Mouse (Mus musculus) cerebellum, adult 2 months (tissue): ENCODE measurements around the gene 1700092M07Rik. TPM values are rescaled to one million over a fixed set of nuclear protein-coding genes. Genes with fewer than 3 reads are reported as not detected.
A peak's percentile ranks its signal among the peaks of the same experiment; 100 is the strongest.
"Not testable (repeated sequence)": the region's sequence is repeated elsewhere in the genome, so short reads cannot be mapped to it uniquely, and the experiment has no call there.

Experiments used
- DNase-seq, 2 experiments: peaks; one replicate each; pipeline ENCODE4 v3.0.0; 2021
- H3K27ac ChIP-seq: fragments of 200-500 bp; 2 replicates; pipeline ENCODE4 v1.5.1; 2012; ENCODE audit warnings: low read length, control low read depth, inconsistent platforms; ENCODE audit not compliant: insufficient read depth
- H3K27me3 ChIP-seq: fragments of 200-500 bp; 2 replicates; pipeline ENCODE4 v1.6.1; 2012; ENCODE audit warnings: inconsistent platforms, mild to moderate bottlenecking, low read length, moderate library complexity; ENCODE audit not compliant: control insufficient read depth, insufficient read depth
- H3K4me1 ChIP-seq: fragments of 200-500 bp; 2 replicates; pipeline ENCODE4 v1.6.1; 2011; ENCODE audit warnings: low read length; ENCODE audit not compliant: control insufficient read depth, insufficient read depth
- H3K4me3 ChIP-seq: fragments of 200-500 bp; replicated peaks from 2 replicates; pipeline ENCODE3; 2011; ENCODE audit warnings: mild to moderate bottlenecking, low read depth, low read length, control low read depth; ENCODE audit not compliant: insufficient read depth
- CTCF ChIP-seq: fragments of 200-500 bp; IDR thresholded peaks from 2 replicates; pipeline ENCODE4 v1.5.1; 2011; ENCODE audit warnings: low read depth, mild to moderate bottlenecking, control low read depth, low read length, moderate library complexity, borderline replicate concordance; ENCODE audit not compliant: insufficient read depth
- POLR2A ChIP-seq: fragments of 200-500 bp; IDR thresholded peaks from 2 replicates; pipeline ENCODE4 v1.6.1; 2011; ENCODE audit warnings: low read length, control low read depth, borderline replicate concordance; ENCODE audit not compliant: insufficient read depth
- WGBS: fragments of 180-500 bp; shearing (Covaris S2); methylation state at CpG from one replicate; pipeline ENCODE4 v1.1.7; 2018; 5-methylcytosine and 5-hydroxymethylcytosine counted together
- polyA plus RNA-seq: library from polyadenylated mRNA; depleted of rRNA; stranded (reverse); fragments of >200 nt; gene quantifications from 2 replicates; pipeline ENCODE4 v1.2.3, GENCODE M21; 2012

The 1700092M07Rik gene
- polyA plus RNA-seq, 1 experiment = 0.33 TPM

- Histone ChIP-seq H3K27ac (no peak overlapping the region), H3K27me3 (no peaks in the 10 kb centered on the region), H3K4me3 (no peak overlapping the region), H3K4me1 (peaks cover 5% of the 10 kb centered on the region; the same call in 1 of the 2 replicates)
- WGBS = 32% methylated on average over 3 of the region's 3 CpGs
- no peak for DNase-seq
- TF ChIP-seq POLR2A = no peak
- TF ChIP-seq CTCF = no peak
Observed at GRCm38 (mm10) chr19:8726609-8727390, 13.7 kb upstream of the 1700092M07Rik start.

DNA sequence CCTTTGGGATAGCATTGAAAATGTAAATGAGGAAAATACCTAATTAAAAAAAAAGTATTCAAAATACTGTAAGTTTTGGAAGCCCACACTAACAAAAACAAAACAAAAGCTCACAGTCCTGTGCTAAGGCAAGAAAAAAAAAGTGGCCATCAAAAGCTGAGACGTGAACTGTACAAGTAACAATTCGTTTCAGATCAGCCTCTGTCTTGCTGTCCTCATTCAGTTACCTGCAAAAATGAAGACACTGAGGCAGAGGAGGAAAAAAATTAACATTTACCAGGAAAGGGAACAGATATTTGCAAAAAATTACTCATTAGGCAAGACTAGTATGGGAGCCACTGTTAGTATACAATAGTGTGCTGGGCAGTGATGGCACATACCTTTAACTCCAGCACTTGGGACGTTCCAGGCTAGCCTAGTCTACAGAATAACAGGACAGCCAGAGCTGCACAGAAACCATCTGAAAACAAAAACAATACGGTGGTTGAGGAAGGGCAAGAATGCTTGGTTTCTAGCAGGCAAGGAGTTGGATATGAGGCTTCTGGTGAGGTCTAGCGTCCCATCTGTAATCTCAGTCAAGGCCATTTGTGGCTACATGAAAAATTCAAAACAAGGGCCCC lies 12.9 kb upstream of the 1700092M07Rik start:
- TF ChIP-seq POLR2A (no peak), CTCF (no peak)
- WGBS = 38% methylated on average over 5 of the region's 5 CpGs
- no peak for DNase-seq

GRCm38 (mm10) chr19:8728335-8729099 lies 12.0 kb upstream of the 1700092M07Rik start:
- H3K27ac ChIP-seq, H3K4me1 ChIP-seq, DNase-seq, H3K4me3 ChIP-seq, H3K27me3 ChIP-seq: not testable (repeated sequence)
- 50% methylated on average over 3 of the region's 3 CpGs for WGBS

More for the DNA sequence above, 12.9 kb upstream of the 1700092M07Rik start:
- Histone ChIP-seq H3K4me3 (no peak overlapping the region), H3K4me1 (peaks cover 5% of the 10 kb centered on the region; the same call in 1 of the 2 replicates), H3K27ac (no peak overlapping the region), H3K27me3 (no peaks in the 10 kb centered on the region)

DNA sequence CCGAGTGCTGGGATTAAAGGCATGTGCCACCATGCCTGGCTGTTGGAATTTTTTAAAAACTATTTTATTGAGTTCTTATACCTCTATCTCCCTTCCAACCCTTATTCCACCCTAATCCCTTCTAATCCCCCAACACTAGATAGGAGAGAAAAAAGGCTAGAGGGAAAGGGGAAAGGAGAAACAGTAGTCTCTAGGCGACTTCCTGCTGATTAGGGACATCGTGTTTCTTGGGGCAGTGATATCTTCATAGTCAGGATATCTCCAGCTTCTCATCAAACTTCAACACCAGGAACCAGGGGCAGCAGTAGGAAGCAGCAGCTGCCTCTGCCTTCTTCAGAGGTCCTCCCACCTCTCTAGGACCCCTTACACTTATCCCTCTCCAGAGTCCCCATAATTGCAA lies 6.2 kb upstream of the 1700092M07Rik start:
- TF ChIP-seq POLR2A (no peak), CTCF (no peak)

GRCm38 (mm10) chr19:8735389-8736159 lies 4.9 kb upstream of the 1700092M07Rik start, which contains the start of gene Wdr74:
TSS of gene Wdr74 (plus strand) at chr19:8735827.
- under 1% methylated on average over 32 of the region's 32 CpGs for WGBS
- Histone ChIP-seq H3K4me1 (peaks cover 2% of the 10 kb centered on the region; the same call in 1 of the 2 replicates), H3K27me3 (no peaks in the 10 kb centered on the region), H3K4me3 (peak within 1 kb of the TSS; percentile 84), H3K27ac (peak within 1 kb of the TSS; percentile 44; the same call in 1 of the 2 replicates)
- peak; percentile 94 for TF ChIP-seq POLR2A
- TF ChIP-seq CTCF = no peak
- DNase-seq = peak; percentile 92 to 94

More for the DNA sequence above, 6.2 kb upstream of the 1700092M07Rik start:
- WGBS = 79% methylated on average over 3 of the region's 3 CpGs
- Histone ChIP-seq H3K27ac (no peak overlapping the region), H3K4me1 (no peaks in the 10 kb centered on the region; the same call in 1 of the 2 replicates), H3K27me3 (no peaks in the 10 kb centered on the region), H3K4me3 (no peak overlapping the region)
- DNase-seq = no peak

- H3K4me1 ChIP-seq = peaks cover 2% of the 10 kb centered on the region; the same call in 1 of the 2 replicates
- 2% methylated on average over 11 of the region's 11 CpGs for WGBS
- TF ChIP-seq POLR2A (no peak), CTCF (no peak)
- H3K27me3 ChIP-seq = no peaks in the 10 kb centered on the region
- no peak overlapping the region for H3K27ac ChIP-seq
- H3K4me3 ChIP-seq = peak overlapping the region; percentile 84
- no peak for DNase-seq
Observed at GRCm38 (mm10) chr19:8736160-8736467, 4.4 kb upstream of the 1700092M07Rik start.

GRCm38 (mm10) chr19:8738911-8739310 lies 1.6 kb upstream of the 1700092M07Rik start:
- H3K27ac ChIP-seq = no peak overlapping the region
- H3K4me3 ChIP-seq = no peak overlapping the region
- WGBS = 86% methylated on average over 7 of the region's 7 CpGs
- no peak for DNase-seq
- H3K27me3 ChIP-seq = no peaks in the 10 kb centered on the region
- peaks cover 6% of the 10 kb centered on the region; the same call in 1 of the 2 replicates for H3K4me1 ChIP-seq
- no peak for TF ChIP-seq POLR2A
- TF ChIP-seq CTCF = no peak
